Mouse (Mus musculus) neural tube, embryonic 11.5 days (tissue): ENCODE data around the gene Pafah1b3. TPM values are rescaled to one million over a fixed set of nuclear protein-coding genes. Genes with fewer than 3 reads are reported as not detected.

Source experiments
- ATAC-seq: fragments of 200-750 bp; cut with Nextera tagmentation; 2 replicates; pipeline ENCODE4 v1.8.0; 2017; ENCODE audit warnings: moderate number of reproducible peaks, mild to moderate bottlenecking, moderate TSS enrichment, moderate library complexity; ENCODE audit not compliant: insufficient read depth, low FRiP score, low TSS enrichment
- DNase-seq: peaks from one replicate; pipeline ENCODE4 v3.0.0-alpha.2; 2015; ENCODE audit warnings: low spot score
- H3K27ac ChIP-seq: fragments of 300-500 bp; sonication (generic); 2 replicates; pipeline ENCODE4 v1.5.1; 2014; ENCODE audit warnings: low read depth, mild to moderate bottlenecking, low read length
- H3K27me3 ChIP-seq: fragments of 300-500 bp; sonication (generic); 2 replicates; pipeline ENCODE4 v1.6.1; 2014; ENCODE audit warnings: mild to moderate bottlenecking, low read length, mixed read lengths; ENCODE audit not compliant: control insufficient read depth, insufficient read depth
- H3K36me3 ChIP-seq: fragments of 300-500 bp; sonication (generic); 2 replicates; pipeline ENCODE4 v1.6.1; 2014; ENCODE audit warnings: mild to moderate bottlenecking, low read length, moderate library complexity, mixed read lengths; ENCODE audit not compliant: control insufficient read depth, insufficient read depth
- H3K4me1 ChIP-seq: fragments of 300-500 bp; sonication (generic); 2 replicates; pipeline ENCODE4 v1.6.1; 2014; ENCODE audit warnings: low read length, mixed read lengths; ENCODE audit not compliant: control insufficient read depth, insufficient read depth
- H3K4me2 ChIP-seq: fragments of 300-500 bp; sonication (generic); 2 replicates; pipeline ENCODE4 v1.6.1; 2014; ENCODE audit warnings: low read depth, mild to moderate bottlenecking, moderate library complexity
- H3K4me3 ChIP-seq: fragments of 300-500 bp; sonication (generic); 2 replicates; pipeline ENCODE4 v1.5.1; 2014; ENCODE audit warnings: low read depth, low read length
- H3K9ac ChIP-seq: fragments of 300-500 bp; sonication (generic); 2 replicates; pipeline ENCODE4 v1.6.1; 2014; ENCODE audit warnings: mild to moderate bottlenecking, low read length
- H3K9me3 ChIP-seq: fragments of 300-500 bp; sonication (generic); 2 replicates; pipeline ENCODE4 v1.6.1; 2016; ENCODE audit warnings: low read length; ENCODE audit not compliant: control insufficient read depth
- WGBS: fragments of 180-500 bp; shearing (Covaris S2); extraction: QIAGEN DNeasy Blood & Tissue Kit; methylation state at CpG from one replicate; pipeline ENCODE4 v1.1.7; 2014; 5-methylcytosine and 5-hydroxymethylcytosine counted together
- polyA plus RNA-seq: library from polyadenylated mRNA; unstranded; fragments of >200 nt; fragmentation: Nextera tagmentation; extraction: Ambion mirVana; gene quantifications from 2 replicates; pipeline ENCODE4 v1.2.1, GENCODE M21; 2014

Pafah1b3 gene
- polyA plus RNA-seq, 1 experiment from 2014 or later = 321 TPM

GRCm38 (mm10) chr7:25286989-25287388, 10.8 kb downstream of the Pafah1b3 start:
- H3K9ac ChIP-seq = no peak overlapping the region
- 89% methylated on average over 8 of the region's 8 CpGs for WGBS
- no peak for ATAC-seq
- no peaks in the 10 kb centered on the region for H3K9me3 ChIP-seq
- no peaks in the 10 kb centered on the region for H3K27me3 ChIP-seq
- no peak overlapping the region for H3K4me2 ChIP-seq
- H3K27ac ChIP-seq = no peak overlapping the region
- no peak for DNase-seq
- no peak overlapping the region for H3K4me3 ChIP-seq
- H3K36me3 ChIP-seq = peaks cover 45% of the 10 kb centered on the region
- H3K4me1 ChIP-seq = peaks cover 14% of the 10 kb centered on the region

- 90% methylated on average over 20 of the region's 20 CpGs for WGBS
- Histone ChIP-seq H3K4me1 (peaks cover 25% of the 10 kb centered on the region), H3K27me3 (no peaks in the 10 kb centered on the region), H3K36me3 (peaks cover 38% of the 10 kb centered on the region), H3K27ac (no peak overlapping the region), H3K9ac (no peak overlapping the region), H3K4me2 (no peak overlapping the region), H3K9me3 (no peaks in the 10 kb centered on the region), H3K4me3 (peak overlapping the region; percentile 6; the same call in 1 of the 2 replicates)
- DNase-seq (no peak), ATAC-seq (no peak)
Observed at GRCm38 (mm10) chr7:25285511-25286238, 12.1 kb downstream of the Pafah1b3 start.

- Histone ChIP-seq H3K9me3 (no peaks in the 10 kb centered on the region), H3K27me3 (no peaks in the 10 kb centered on the region), H3K4me3 (no peak overlapping the region; the same call in 1 of the 2 replicates), H3K4me2 (peak overlapping the region; percentile 15; the same call in 1 of the 2 replicates), H3K27ac (no peak overlapping the region; the same call in 1 of the 2 replicates), H3K9ac (no peak overlapping the region; the same call in 1 of the 2 replicates), H3K36me3 (peaks cover 31% of the 10 kb centered on the region), H3K4me1 (peaks cover 34% of the 10 kb centered on the region)
- DNase-seq = no peak
- ATAC-seq = no peak
- 85% methylated on average over 5 of the region's 5 CpGs for WGBS
Observed at GRCm38 (mm10) chr7:25284766-25285165, 13.0 kb downstream of the Pafah1b3 start.

- Histone ChIP-seq H3K9ac (peak overlapping the region; percentile 54), H3K27ac (no peak overlapping the region), H3K4me1 (peaks cover 39% of the 10 kb centered on the region), H3K27me3 (no peaks in the 10 kb centered on the region), H3K36me3 (peaks cover 25% of the 10 kb centered on the region), H3K9me3 (no peaks in the 10 kb centered on the region), H3K4me2 (peak overlapping the region; percentile 76), H3K4me3 (peak overlapping the region; percentile 82)
- DNase-seq = no peak
- ATAC-seq = no peak
- 77% methylated on average over 2 of the region's 2 CpGs for WGBS
Observed at GRCm38 (mm10) chr7:25284171-25284570, 13.6 kb downstream of the Pafah1b3 start.

- Histone ChIP-seq H3K27ac (peak overlapping the region; percentile 97), H3K4me2 (peak overlapping the region; percentile 76), H3K4me3 (peak overlapping the region; percentile 82), H3K4me1 (peaks cover 39% of the 10 kb centered on the region), H3K9me3 (no peaks in the 10 kb centered on the region), H3K9ac (peak overlapping the region; percentile 54), H3K36me3 (peaks cover 20% of the 10 kb centered on the region), H3K27me3 (no peaks in the 10 kb centered on the region)
- DNase-seq = no peak
- 32% methylated on average over 5 of the region's 5 CpGs for WGBS
- no peak for ATAC-seq
Observed at GRCm38 (mm10) chr7:25283637-25284036, 14.1 kb downstream of the Pafah1b3 start.

- H3K4me3 ChIP-seq = peak overlapping the region; percentile 82
- peak overlapping the region; percentile 97 for H3K27ac ChIP-seq
- H3K9me3 ChIP-seq = no peaks in the 10 kb centered on the region
- H3K27me3 ChIP-seq = no peaks in the 10 kb centered on the region
- H3K36me3 ChIP-seq = peaks cover 12% of the 10 kb centered on the region
- peak overlapping the region; percentile 76 for H3K4me2 ChIP-seq
- H3K9ac ChIP-seq = peak overlapping the region; percentile 70
- H3K4me1 ChIP-seq = peaks cover 41% of the 10 kb centered on the region
- ATAC-seq (no peak), DNase-seq (peak; percentile 55)
- under 1% methylated on average over 28 of the region's 36 CpGs for WGBS
Observed at GRCm38 (mm10) chr7:25282731-25283211, 15.0 kb downstream of the Pafah1b3 start.

GRCm38 (mm10) chr7:25281734-25282601, 15.8 kb downstream of the Pafah1b3 start:
- Histone ChIP-seq H3K27ac (peak overlapping the region; percentile 97), H3K36me3 (peaks cover 5% of the 10 kb centered on the region), H3K27me3 (no peaks in the 10 kb centered on the region), H3K4me3 (peak overlapping the region; percentile 82), H3K9me3 (no peaks in the 10 kb centered on the region), H3K4me2 (peak overlapping the region; percentile 76), H3K9ac (peak overlapping the region; percentile 70), H3K4me1 (peaks cover 45% of the 10 kb centered on the region)
- ATAC-seq = peak; percentile 73
- peak; percentile 97 for DNase-seq
- WGBS = 1% methylated on average over 43 of the region's 108 CpGs

GRCm38 (mm10) chr7:25281166-25281733, 16.5 kb downstream of the Pafah1b3 start:
- WGBS = 24% methylated on average over 12 of the region's 12 CpGs
- H3K36me3 ChIP-seq = peaks cover 5% of the 10 kb centered on the region
- peak overlapping the region; percentile 82 for H3K4me3 ChIP-seq
- DNase-seq = no peak
- H3K27ac ChIP-seq = peak overlapping the region; percentile 97
- H3K4me1 ChIP-seq = peaks cover 45% of the 10 kb centered on the region
- peak overlapping the region; percentile 76 for H3K4me2 ChIP-seq
- H3K9ac ChIP-seq = peak overlapping the region; percentile 0; the same call in 1 of the 2 replicates
- no peaks in the 10 kb centered on the region for H3K9me3 ChIP-seq
- ATAC-seq = no peak
- no peaks in the 10 kb centered on the region for H3K27me3 ChIP-seq
